Mouse (Mus musculus): ENCODE measurements around the gene Zfp607a.
A peak's percentile ranks its signal among the peaks of the same experiment; 100 is the strongest.
"Not testable (repeated sequence)": the region's sequence is repeated elsewhere in the genome, so short reads cannot be mapped to it uniquely, and the experiment has no call there.

The Zfp607a gene

DNA sequence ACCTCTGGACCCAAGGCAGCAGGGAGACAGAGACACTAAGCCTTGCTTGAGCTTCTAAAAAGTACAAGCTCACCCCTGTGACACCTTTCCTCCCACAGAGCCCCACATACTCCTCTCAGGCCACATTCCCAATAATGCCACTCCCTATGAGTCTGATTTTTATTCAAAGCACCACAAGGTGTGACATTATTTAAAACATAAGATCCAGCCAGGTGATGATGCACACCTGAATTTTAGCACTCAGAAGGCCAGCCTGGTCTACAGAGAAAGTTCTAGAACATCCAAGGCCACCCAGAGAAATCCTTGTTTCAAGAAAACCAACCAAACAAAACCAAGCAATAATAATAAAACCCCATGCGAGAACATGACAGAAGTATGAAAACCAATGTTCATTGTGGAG lies at the start of gene Zfp607a:
Zfp607a (plus strand) TSS at position 301 of the 400 bp plus-strand sequence.
- DNase-seq = no peak

DNA sequence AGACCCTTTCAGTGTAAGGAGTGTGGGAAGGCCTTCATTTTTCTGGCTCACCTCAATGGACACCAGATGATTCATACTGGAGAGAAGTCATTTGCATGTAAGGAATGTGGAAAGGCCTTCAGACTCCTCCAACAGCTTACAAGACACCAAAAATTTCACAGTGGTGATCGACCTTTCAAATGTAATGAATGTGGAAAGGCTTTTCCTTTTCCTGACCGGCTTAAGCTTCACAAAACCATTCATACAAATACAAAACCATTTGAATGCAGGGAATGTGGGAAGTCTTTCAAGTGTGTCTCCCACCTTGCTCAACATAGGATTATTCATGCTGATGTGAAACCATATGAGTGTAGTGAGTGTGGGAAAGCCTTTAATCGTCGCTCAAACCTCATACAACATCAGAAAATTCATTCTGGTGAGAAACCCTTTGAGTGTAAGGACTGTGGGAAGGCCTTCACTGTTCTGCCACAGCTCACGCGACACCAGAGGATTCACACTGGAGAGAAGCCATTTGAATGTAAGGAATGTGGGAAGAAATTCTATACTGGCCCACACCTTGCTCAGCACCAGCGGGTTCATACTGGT lies 38.7 kb upstream of the Zfp607a start:
- DNase-seq = no peak

- DNase-seq = no peak
Measured at GRCm38 (mm10) chr7:27822611-27823010, 34.7 kb upstream of the Zfp607a start.

- no peak for DNase-seq
Measured at GRCm38 (mm10) chr7:27834131-27834530, 23.2 kb upstream of the Zfp607a start.

DNA sequence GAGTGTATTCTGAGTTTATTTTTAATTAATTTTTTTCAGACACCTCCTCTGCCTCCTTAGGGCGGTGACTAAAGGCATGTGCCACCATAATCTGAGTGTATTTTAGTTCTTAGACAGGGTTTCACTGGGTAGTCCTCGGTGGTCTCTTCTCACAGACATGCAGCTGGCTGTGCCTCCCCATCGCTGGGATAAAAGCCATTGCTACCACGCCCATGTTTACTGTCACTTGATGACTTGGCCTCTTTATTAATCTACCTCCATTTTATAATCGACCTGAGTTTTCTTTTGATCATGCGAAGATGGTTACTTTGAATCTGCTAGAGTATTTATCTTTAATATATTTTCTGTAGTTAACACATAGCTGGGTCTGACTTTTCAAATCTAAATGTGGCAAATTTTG lies 19.4 kb upstream of the Zfp607a start:
- DNase-seq = no peak

DNA sequence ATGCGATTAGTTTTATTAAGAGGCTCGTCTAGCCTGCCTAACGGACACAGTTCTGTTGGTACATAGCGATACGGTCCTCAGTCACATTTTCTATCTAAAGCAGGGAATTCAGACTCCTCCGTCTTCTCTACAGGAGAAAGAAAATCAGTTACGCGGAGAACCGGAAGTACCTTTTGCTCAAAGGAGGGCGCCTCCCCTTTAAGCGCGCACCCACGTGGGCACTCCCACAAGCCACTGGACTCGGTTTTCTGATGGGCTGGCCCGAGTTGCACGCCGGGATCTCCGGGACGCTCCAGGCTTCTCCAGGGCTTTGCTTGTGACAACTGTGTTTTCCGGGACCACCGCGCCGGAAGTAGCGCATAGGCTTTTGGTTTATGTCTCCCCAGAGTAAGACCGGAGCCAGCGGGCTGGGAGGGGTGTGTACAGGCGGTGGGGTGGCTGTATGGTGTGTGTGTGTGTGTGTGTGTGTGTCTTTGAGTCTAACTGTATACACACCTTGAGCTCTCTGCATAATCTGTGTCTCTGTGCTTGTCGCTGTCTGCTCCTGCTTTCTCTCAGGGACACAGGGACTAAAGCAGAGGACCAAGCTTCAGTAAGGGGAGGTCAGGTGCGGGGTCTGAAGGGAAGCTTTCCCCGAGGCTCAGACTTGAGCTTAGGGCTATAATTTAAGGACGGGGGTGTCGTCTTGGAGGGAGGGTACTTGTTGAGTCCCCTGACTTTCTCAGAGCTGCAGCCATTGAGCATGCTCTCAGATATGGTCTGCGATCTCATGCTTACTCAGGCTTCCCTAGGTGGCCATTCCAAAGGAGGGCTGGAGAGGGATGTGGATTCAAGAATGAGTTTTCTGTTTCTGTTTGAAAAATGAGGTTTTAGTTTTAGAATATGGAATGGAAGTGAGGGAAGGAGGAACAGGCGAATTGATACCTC lies 18.7 kb upstream of the Zfp607a start, which contains the start of gene Zfp59:
Zfp59 (plus strand) TSS at position 285 of the 927 bp plus-strand sequence.
- peak; percentile 93 to 94 for DNase-seq

DNA sequence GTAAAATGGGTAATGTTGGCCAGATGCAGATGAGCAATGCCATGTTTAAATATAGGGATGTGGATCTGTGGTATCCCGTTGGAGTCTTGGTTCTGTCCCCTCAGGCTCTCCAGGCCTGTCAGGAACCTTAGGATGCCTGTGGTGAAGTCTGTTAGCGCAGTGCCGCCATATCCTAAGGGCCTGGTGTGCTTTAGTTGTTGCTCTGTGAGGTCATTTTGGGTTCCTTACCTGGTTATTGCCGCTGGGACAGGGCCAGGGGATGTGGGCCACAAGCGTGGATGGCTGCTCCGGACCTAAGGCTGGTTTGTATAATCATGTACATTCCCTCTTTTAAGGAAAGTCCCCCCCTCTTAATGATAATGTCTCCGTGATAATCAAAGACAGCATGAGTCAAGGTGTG lies 17.7 kb upstream of the Zfp607a start:
- DNase-seq = no peak

GRCm38 (mm10) chr7:27840104-27840503 lies 17.2 kb upstream of the Zfp607a start:
- no peak for DNase-seq

DNA sequence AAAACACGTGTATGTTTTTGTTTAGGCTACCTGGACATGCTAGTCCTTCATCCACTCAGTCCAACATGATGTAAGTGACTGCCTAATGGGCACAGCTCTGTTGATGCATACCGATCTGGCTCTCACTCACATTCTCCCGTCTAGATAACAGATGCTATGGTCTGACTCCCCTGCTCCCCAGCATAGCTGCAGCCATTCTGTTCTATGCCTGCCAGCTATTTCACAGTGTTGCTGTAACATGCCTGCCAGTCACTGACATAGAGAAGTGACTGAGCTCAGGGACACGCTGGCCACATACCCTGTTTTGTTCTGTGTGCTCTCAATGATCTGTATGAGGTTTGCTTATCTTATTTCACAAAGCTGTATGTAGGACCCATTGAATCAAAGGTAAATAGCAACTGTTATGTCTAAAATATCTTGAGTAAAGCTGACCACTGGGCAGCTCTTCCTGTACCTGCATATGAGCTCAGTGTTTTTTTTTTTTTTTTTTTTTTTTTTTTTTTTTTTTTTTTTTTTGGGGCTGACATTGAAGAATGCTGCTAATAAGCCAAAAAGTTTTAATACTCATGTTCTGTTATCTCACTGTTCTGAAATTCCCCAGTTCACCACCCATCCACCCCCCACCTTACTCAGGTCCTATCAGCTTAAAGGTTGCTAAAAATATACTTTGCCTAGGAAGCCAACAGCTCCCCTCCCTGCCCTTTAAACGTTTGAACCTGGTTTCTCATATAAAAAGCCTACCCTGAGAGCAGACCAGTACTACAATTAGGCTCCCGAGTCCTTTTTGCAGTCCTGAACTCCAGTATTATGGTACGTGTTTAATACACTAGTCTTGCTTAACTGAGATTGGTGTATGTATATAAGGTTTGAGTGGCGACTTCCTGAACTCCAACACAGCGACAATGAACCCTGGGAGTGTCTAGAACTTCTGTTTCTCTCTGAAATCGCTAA lies 2.2 kb downstream of the Zfp607a start:
- peak in 1 of 2 experiments; percentile 13 for DNase-seq

- peak; percentile 84 to 88 for DNase-seq
Measured at GRCm38 (mm10) chr7:27860396-27861235, 3.3 kb downstream of the Zfp607a start.

GRCm38 (mm10) chr7:27862578-27862977 lies 5.3 kb downstream of the Zfp607a start:
- DNase-seq = not testable (repeated sequence)

GRCm38 (mm10) chr7:27881721-27882120 lies 24.4 kb downstream of the Zfp607a start:
- no peak for DNase-seq

DNA sequence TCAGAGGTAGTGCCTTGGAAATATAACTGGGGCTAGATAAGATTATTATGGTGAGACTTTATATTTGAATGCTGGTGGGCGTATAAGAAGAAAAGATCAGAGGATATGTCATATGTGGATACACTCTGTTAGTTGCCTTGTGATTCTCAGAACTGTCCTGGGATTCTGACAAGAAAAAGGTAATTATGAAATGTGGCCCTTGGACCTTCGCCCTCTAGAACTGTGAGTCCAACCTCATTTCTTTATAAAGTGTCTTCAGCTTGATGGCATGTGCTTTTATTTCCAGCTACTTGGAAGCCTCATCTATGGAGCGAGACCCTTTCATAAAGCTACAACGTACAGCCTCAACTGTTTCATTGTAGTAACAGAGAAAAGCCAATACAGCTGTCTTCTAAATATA lies 43.3 kb downstream of the Zfp607a start:
- peak; percentile 2 to 42 for DNase-seq

DNA sequence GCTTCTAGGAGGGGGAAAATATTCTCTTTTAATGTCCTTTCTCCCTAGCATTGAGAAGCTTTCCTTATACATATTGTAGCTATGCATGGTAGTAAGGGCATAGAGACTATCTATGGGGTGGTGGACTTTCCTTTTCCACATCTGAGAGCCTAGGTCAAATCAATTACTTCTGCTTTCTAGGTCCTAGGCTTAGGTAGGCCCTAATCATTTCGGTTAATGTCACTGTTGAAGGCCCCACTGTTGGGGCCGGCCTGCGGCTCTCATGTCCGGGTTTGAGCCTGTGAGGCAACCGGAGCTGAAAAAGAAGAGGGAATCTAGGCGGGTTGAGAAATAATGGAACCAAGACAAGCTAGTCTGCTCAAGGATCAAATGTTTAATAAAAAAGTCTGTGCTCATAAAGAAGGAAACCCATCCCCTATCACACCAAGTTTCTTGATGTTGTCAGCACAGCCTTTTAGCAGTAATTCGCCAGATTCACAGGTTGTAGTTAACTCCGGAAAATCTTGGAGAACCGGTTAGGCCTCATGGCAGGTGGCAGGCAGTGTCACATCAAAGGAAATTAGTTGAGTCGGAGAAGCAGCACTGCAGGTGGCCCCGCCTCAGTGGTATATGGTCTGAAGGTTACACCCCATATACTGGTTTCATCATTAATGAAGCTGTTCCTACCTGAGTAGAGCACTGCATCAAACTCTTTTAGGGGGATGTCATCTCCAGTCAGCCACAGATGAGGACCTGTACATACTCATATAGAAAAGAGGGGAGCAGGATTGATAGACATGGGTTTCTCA lies 47.9 kb downstream of the Zfp607a start:
- DNase-seq = no peak

DNA sequence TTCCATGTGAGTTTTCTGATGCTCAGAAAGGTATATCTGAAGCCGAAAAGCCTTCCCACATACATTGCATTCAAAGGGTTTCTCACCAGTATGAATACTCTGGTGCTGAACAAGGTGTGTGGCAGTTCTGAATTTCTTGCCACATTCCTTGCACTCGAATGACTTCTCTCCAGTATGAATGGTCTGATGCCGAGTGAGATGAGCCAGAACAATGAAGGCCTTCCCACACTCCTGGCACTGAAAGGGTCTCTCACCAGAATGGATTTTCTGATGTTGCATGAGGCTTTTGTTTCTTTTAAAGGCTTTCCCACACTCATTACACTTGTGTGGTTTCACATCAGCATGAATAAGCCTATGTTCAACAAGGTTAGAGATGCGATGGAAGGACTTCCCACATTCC lies 53.6 kb downstream of the Zfp607a start:
- DNase-seq = not testable (repeated sequence)

DNA sequence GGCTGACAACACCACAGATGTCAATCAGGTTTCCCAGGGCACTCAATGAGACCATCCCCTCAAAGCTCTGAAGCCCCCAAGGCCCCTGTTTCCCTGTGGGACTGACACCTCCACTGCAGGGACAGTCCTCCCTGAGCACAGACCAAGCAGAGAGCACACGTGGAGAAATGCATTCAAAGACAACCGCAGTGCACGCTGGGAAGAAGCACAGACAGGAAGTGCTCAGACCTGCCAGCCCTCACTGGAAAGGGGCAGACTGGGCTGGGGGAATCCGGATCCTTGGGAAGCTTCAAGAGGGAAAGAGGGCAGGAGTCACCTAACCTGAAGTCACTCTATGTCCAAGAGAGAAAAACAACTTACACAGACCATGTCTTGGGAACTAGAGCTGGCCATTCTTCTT lies 69.7 kb downstream of the Zfp607a start:
- not testable (repeated sequence) for DNase-seq

DNA sequence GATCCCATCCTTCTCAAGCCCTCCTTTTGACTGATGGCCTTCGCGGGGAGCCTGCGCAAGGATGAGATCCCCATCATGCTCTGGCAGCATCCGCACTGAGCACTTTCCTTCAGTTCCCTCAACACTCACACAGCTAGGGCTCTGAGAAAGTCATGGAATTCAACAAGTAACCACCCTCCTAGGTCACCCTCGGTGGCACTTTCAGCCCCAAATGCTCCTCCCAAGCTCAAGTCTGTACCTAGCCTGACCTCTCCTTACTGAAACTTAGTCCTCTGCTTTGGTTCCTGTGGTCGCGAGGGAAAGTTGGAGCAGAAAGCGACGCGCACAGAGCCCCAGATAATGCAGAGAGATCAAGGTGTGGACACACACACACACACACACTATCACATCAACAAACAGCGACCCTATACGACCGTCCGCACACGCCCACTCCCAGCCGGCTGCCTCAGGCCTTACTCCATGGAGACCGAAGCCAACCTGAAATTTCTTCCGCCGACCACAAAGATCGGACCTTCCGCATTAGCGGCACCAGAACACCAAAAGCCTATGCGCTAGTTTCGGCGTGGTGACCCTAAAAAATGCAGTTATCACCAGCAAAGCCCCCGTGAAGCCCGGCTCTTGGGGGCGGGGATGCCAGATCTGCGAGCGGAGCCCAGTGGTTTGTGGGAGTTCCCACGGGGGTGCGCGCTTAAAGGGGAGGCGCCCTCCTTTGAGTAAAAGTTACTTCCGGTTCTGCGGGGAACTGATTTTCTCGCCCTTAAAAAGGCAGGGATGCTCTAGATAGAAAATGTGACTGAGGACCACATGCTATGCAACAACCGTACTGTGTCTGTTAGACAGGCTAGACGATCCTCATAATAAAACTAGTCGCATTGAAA lies 71.7 kb downstream of the Zfp607a start, which contains the start of gene Zfp974:
Zfp974 (minus strand) TSS at position 643 of the 878 bp plus-strand sequence.
- peak; percentile 54 to 80 for DNase-seq

Data from kidney, postnatal 36 days (tissue).